Mouse (Mus musculus) stomach, postnatal 0 days (tissue): ENCODE data around the gene Csnk2a2.

Source experiments
- CTCF ChIP-seq: IDR thresholded peaks from 2 replicates; pipeline ENCODE4 v1.5.1; 2016; ENCODE audit warnings: antibody characterized with exemption, low read depth, mild to moderate bottlenecking, moderate library complexity
- EP300 ChIP-seq: optimal IDR thresholded peaks from 2 replicates; pipeline ENCODE3; 2016; ENCODE audit warnings: antibody characterized with exemption

DNA sequence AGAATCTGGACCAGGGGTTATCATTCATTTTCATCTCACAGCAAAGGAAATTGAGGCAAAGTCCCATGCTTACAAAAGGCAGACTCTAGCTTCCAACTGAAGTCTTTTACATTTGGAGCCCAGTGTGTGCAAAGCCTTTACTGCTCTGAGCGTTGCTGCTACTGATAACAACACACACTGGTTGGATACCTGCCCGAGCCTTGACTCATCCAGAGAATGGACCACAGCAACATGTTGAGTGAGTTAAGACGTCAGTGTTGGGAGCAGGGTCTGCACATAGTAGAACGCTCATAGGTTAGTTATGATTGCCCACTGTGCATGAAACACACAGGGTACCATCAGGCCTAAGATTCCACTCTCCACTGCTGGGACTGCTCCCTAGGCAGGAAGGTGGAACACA is 34.2 kb upstream of the Csnk2a2 start:
- TF ChIP-seq CTCF: no peak
- no peak for TF ChIP-seq EP300
